8 mouse cellular contexts compared by ENCODE assay signal in the genomic region with DNA sequence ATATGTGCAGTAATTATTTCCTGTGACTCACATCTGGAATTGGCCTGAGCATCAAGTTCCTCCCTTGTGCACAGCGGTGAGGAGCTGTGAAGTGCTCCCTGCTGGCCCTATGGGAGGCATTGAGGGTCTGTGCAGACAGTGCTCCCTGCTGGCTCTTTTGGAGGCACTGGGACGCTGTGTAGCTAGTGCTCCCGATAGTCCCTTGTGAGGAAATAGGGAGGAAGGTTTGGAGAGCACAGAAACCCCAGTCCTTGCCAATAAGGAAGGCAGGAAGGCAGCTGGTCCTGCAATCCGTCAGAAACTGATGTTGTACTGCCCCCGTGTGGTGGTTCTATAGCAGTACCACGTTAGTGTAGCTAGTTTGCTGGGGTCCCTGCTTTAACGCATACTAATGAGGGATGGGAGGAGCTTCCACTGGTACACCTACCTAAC. TPM values are rescaled to one million over a fixed set of nuclear protein-coding genes. Genes with fewer than 3 reads are reported as not detected.
DNase-seq lines count a peak whose midpoint lies in the region; ATAC-seq lines count a peak whose summit lies in the region.

No protein-coding gene starts in this region.

- H3K4me1 ChIP-seq in hindbrain, embryonic 11.5 days (replicated peaks; ENCODE audit: control insufficient read depth, insufficient read depth, low read length), result no peaks in the 10 kb centered on the region

- DNase-seq in MEL-GATA-1-ER (ENCODE audit: extremely low read depth, low read depth), result peak; percentile 50
- peak; percentile 65 for DNase-seq in cerebellum, adult 8-10 months
- peak; percentile 91 for DNase-seq in hindbrain, embryonic 11.5 days (ENCODE audit: low spot score)
- peak; percentile 83 to 86 for DNase-seq in layer of hippocampus, postnatal 10 days (ENCODE audit: low spot score in 2 of 2)
- DNase-seq in lung, postnatal 25 days (ENCODE audit: low spot score), result peak; percentile 51
- DNase-seq in retina, adult 2 months (ENCODE audit: low read depth, low spot score), result peak; percentile 46
- peak; percentile 64 to 71 for DNase-seq in thymus, postnatal 36 days

- ATAC-seq in frontal cortex, adult (ENCODE audit: low TSS enrichment), result peak; percentile 97
- ATAC-seq in hindbrain, embryonic 11.5 days (ENCODE audit: low FRiP score), result peak; percentile 64

- no peak overlapping the region for H3K9ac ChIP-seq in hindbrain, embryonic 11.5 days (ENCODE audit: low read depth, low read length)

- WGBS in hindbrain, embryonic 11.5 days, result 9% methylated on average over 7 of the region's 7 CpGs

- no peak overlapping the region for H3K4me3 ChIP-seq in hindbrain, embryonic 11.5 days (ENCODE audit: low read depth, low read length)

- no peaks in the 10 kb centered on the region for H3K36me3 ChIP-seq in hindbrain, embryonic 11.5 days (ENCODE audit: control insufficient read depth, insufficient read depth, low read length)

- no peak overlapping the region for H3K27ac ChIP-seq in hindbrain, embryonic 11.5 days (ENCODE audit: low read depth, low read length)

- no peaks in the 10 kb centered on the region for H3K9me3 ChIP-seq in hindbrain, embryonic 11.5 days (ENCODE audit: control insufficient read depth, low read length)

- no peak overlapping the region for H3K4me2 ChIP-seq in hindbrain, embryonic 11.5 days (replicated peaks; ENCODE audit: low read depth, low read length)

- H3K27me3 ChIP-seq in hindbrain, embryonic 11.5 days (ENCODE audit: control insufficient read depth, insufficient read depth, low read length), result no peaks in the 10 kb centered on the region

RNA-seq across cellular contexts. Expression of a gene that starts 29.9 kb away (rescaled TPM):
- 75.6 and 75.9 TPM in 2 replicates for polyA plus RNA-seq in hindbrain, embryonic 11.5 days (2014; fragmentation: Nextera tagmentation; extraction: Ambion mirVana)
- total RNA-seq in layer of hippocampus, postnatal 10 days (2021), result 10 to 100 TPM; 48.4 to 51.7 TPM

RNA-seq across cellular contexts. Expression of a gene that starts 60.0 kb away (rescaled TPM):
- 0.95 and 1.1 TPM in 2 replicates for polyA plus RNA-seq in hindbrain, embryonic 11.5 days (2014; fragmentation: Nextera tagmentation; extraction: Ambion mirVana)
- under 1 TPM; 0.45 to 0.78 TPM for total RNA-seq in layer of hippocampus, postnatal 10 days (2021)
